Mouse (Mus musculus) heart, postnatal 0 days (tissue): ENCODE results near the gene Ptbp1. TPM values are rescaled to one million over a fixed set of nuclear protein-coding genes. Genes with fewer than 3 reads are reported as not detected.

Source experiments
- ATAC-seq: fragments of 200-750 bp; cut with Nextera tagmentation; 2 replicates; pipeline ENCODE4 v1.8.0; 2017; ENCODE audit warnings: low read depth, moderate number of reproducible peaks, moderate library complexity; ENCODE audit not compliant: insufficient read depth
- DNase-seq: peaks from one replicate; pipeline ENCODE4 v3.0.0-alpha.2; 2016; ENCODE audit warnings: low spot score
- H3K27ac ChIP-seq: fragments of 300-500 bp; sonication (generic); 2 replicates; pipeline ENCODE4 v1.5.1; 2014; ENCODE audit warnings: low read depth, mild to moderate bottlenecking
- H3K27me3 ChIP-seq: fragments of 300-500 bp; sonication (generic); 2 replicates; pipeline ENCODE4 v1.6.1; 2014; ENCODE audit warnings: low read length, mixed read lengths; ENCODE audit not compliant: control insufficient read depth, insufficient read depth
- H3K36me3 ChIP-seq: fragments of 300-500 bp; sonication (generic); replicated peaks from 2 replicates; pipeline ENCODE4 v1.6.1; 2014; ENCODE audit warnings: low read length, mixed read lengths; ENCODE audit not compliant: control insufficient read depth, insufficient read depth
- H3K4me1 ChIP-seq: fragments of 300-500 bp; sonication (generic); 2 replicates; pipeline ENCODE4 v1.6.1; 2014; ENCODE audit warnings: antibody characterized with exemption; ENCODE audit not compliant: control insufficient read depth, insufficient read depth
- H3K4me2 ChIP-seq: fragments of 300-500 bp; sonication (generic); 2 replicates; pipeline ENCODE4 v1.6.1; 2014; ENCODE audit warnings: low read depth, mild to moderate bottlenecking, low read length, moderate library complexity
- H3K4me3 ChIP-seq: fragments of 300-500 bp; sonication (generic); 2 replicates; pipeline ENCODE4 v1.5.1; 2014; ENCODE audit warnings: low read depth, low read length
- H3K9ac ChIP-seq: fragments of 300-500 bp; sonication (generic); replicated peaks from 2 replicates; pipeline ENCODE4 v1.6.1; 2014; ENCODE audit warnings: low read depth, low read length, mixed read lengths
- H3K9me3 ChIP-seq: fragments of 300-500 bp; sonication (generic); replicated peaks from 2 replicates; pipeline ENCODE4 v1.6.1; 2016; ENCODE audit warnings: low read length; ENCODE audit not compliant: control insufficient read depth
- CTCF ChIP-seq: IDR thresholded peaks from 2 replicates; pipeline ENCODE4 v1.5.1; 2016; ENCODE audit warnings: antibody characterized with exemption, control low read depth, low read depth
- EP300 ChIP-seq: IDR thresholded peaks from 2 replicates; pipeline ENCODE4 v1.6.1; 2016; ENCODE audit warnings: antibody characterized with exemption, low read depth
- WGBS: fragments of 180-500 bp; shearing (Covaris S2); extraction: QIAGEN DNeasy Blood & Tissue Kit; methylation state at CpG from one replicate; pipeline ENCODE4 v1.1.7; 2014; 5-methylcytosine and 5-hydroxymethylcytosine counted together
- polyA plus RNA-seq: library from polyadenylated mRNA; unstranded; fragments of >200 nt; fragmentation: Nextera tagmentation; extraction: Ambion mirVana; gene quantifications from 2 replicates; pipeline ENCODE4 v1.2.1, GENCODE M21; 2015
- total RNA-seq: library from RNA; depleted of rRNA; stranded (reverse); fragments of >200 nt; gene quantifications from 2 replicates; pipeline ENCODE4 v1.2.3, GENCODE M21; 2014; ENCODE audit warnings: low replicate concordance

Ptbp1 gene
- total and polyA plus RNA-seq, 2 experiments from 2014 or later = 40.4 to 186 TPM

- TF ChIP-seq EP300 (no peak), CTCF (no peak)
- Histone ChIP-seq H3K27me3 (no peaks in the 10 kb centered on the region), H3K27ac (no peak overlapping the region), H3K36me3 (peaks cover 57% of the 10 kb centered on the region), H3K4me1 (no peaks in the 10 kb centered on the region), H3K4me2 (no peak overlapping the region), H3K9me3 (no peaks in the 10 kb centered on the region), H3K4me3 (no peak overlapping the region), H3K9ac (no peak overlapping the region)
- WGBS = 91% methylated on average over 9 of the region's 9 CpGs
- ATAC-seq (no peak), DNase-seq (no peak)
Observed at GRCm38 (mm10) chr10:79906712-79907111, 52.5 kb downstream of the Ptbp1 start.

GRCm38 (mm10) chr10:79907415-79907814, 53.2 kb downstream of the Ptbp1 start:
- Histone ChIP-seq H3K27me3 (no peaks in the 10 kb centered on the region), H3K4me1 (no peaks in the 10 kb centered on the region), H3K9me3 (no peaks in the 10 kb centered on the region), H3K4me2 (no peak overlapping the region), H3K4me3 (no peak overlapping the region), H3K9ac (no peak overlapping the region), H3K36me3 (peaks cover 56% of the 10 kb centered on the region), H3K27ac (no peak overlapping the region)
- DNase-seq = no peak
- ATAC-seq = no peak
- 91% methylated on average over 10 of the region's 10 CpGs for WGBS
- TF ChIP-seq CTCF = no peak
- TF ChIP-seq EP300 = no peak

GRCm38 (mm10) chr10:79908167-79909091, 54.2 kb downstream of the Ptbp1 start, which contains the start of gene Med16:
Med16 (minus strand) TSS chr10:79908923.
- Histone ChIP-seq H3K9ac (peak within 1 kb of the TSS; percentile 82), H3K27ac (peak within 1 kb of the TSS; percentile 94), H3K9me3 (no peaks in the 10 kb centered on the region), H3K36me3 (peaks cover 46% of the 10 kb centered on the region), H3K27me3 (no peaks in the 10 kb centered on the region), H3K4me3 (peak within 1 kb of the TSS; percentile 74), H3K4me1 (peaks cover under 1% of the 10 kb centered on the region; the same call in 1 of the 2 replicates), H3K4me2 (peak within 1 kb of the TSS; percentile 52)
- TF ChIP-seq CTCF (no peak), EP300 (no peak; the same call in 1 of the 2 replicates)
- peak; percentile 99 for DNase-seq
- ATAC-seq = peak; percentile 98
- WGBS = 1% methylated on average over 52 of the region's 52 CpGs

GRCm38 (mm10) chr10:79909092-79909922, 55.1 kb downstream of the Ptbp1 start:
- peak overlapping the region; percentile 82 for H3K9ac ChIP-seq
- H3K27ac ChIP-seq = peak overlapping the region; percentile 94
- H3K27me3 ChIP-seq = no peaks in the 10 kb centered on the region
- H3K36me3 ChIP-seq = peaks cover 42% of the 10 kb centered on the region
- peaks cover 8% of the 10 kb centered on the region; the same call in 1 of the 2 replicates for H3K4me1 ChIP-seq
- 22% methylated on average over 14 of the region's 14 CpGs for WGBS
- H3K9me3 ChIP-seq = no peaks in the 10 kb centered on the region
- TF ChIP-seq CTCF (no peak), EP300 (peak; percentile 62; the same call in 1 of the 2 replicates)
- peak; percentile 53 for DNase-seq
- H3K4me3 ChIP-seq = peak overlapping the region; percentile 74
- H3K4me2 ChIP-seq = peak overlapping the region; percentile 52
- no peak for ATAC-seq

GRCm38 (mm10) chr10:79910556-79910955, 56.3 kb downstream of the Ptbp1 start, which contains the start of gene Gm26602:
Gm26602 (plus strand) TSS chr10:79910856.
- H3K4me3 ChIP-seq = no peak within 1 kb of the TSS
- H3K4me2 ChIP-seq = no peak within 1 kb of the TSS
- 0 out of 2 replicates have a peak within 1 kb of the TSS, but pooled peaks have one; percentile 82 for H3K9ac ChIP-seq
- TF ChIP-seq EP300 (no peak), CTCF (no peak)
- H3K36me3 ChIP-seq = peaks cover 32% of the 10 kb centered on the region
- 93% methylated on average over 4 of the region's 4 CpGs for WGBS
- H3K27ac ChIP-seq = no peak within 1 kb of the TSS
- ATAC-seq (no peak), DNase-seq (no peak)
- H3K27me3 ChIP-seq = no peaks in the 10 kb centered on the region
- H3K9me3 ChIP-seq = no peaks in the 10 kb centered on the region
- H3K4me1 ChIP-seq = peaks cover 19% of the 10 kb centered on the region
